Mouse (Mus musculus) retina, embryonic 14.5 days (tissue): ENCODE data around the gene Chst14.

Source experiments
- DNase-seq: peaks from one replicate; pipeline ENCODE4 v3.0.0-alpha.2; 2015; ENCODE audit warnings: low spot score

The Chst14 gene

DNA sequence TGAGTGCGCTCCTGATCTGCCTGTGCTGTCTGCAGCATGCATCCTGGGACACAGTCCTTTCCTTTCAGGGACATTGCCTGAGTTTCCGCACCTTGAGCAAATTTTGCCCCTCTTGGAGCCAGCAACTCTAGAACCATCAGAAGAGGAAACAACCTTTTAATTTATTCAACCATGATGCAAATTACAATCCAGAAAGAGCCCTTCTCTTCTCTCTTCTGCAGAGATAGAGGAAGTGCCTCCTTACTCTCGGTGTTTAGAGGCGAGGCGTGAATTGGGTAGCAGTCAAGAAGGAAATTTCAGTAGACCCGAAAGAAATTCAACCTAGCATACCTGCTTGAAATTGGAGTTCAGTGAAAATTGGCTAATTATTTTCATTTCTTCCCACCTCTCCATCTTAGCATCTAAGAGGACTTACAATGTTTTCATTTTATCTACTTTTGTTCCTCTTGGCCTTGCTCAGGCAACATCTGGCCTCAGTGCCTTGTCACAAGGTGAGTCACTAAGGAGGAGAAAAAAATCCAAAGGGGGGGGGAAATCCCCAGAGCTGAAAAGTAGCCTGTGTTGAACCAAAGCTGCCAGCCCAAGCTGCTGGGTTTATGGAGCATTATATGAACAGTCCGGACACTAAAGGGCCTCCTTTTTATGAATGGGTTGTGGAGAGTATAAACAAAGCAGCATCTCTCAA is 20.7 kb upstream of the Chst14 start:
- no peak for DNase-seq

DNA sequence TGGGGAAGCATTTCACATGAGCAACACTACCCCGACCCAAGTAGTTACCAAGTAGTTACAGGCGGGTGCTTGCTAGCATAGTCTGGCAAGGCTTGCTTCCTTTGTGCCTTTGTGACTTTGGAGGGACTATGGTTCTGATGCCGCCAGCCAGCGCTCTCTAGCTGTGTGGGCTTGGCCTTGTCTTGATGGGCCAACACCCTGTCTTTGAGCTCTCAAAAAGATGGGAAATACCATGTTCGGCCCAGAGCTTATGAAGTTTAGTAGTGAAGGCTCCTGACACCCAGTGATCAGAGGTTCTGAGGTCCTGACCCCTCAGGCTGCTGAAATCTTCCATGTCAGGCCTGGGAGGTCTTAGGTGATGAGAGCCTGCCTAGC is 20.2 kb upstream of the Chst14 start:
- no peak for DNase-seq

GRCm38 (mm10) chr2:118907781-118908180 is 18.5 kb upstream of the Chst14 start:
- DNase-seq, result no peak

DNA sequence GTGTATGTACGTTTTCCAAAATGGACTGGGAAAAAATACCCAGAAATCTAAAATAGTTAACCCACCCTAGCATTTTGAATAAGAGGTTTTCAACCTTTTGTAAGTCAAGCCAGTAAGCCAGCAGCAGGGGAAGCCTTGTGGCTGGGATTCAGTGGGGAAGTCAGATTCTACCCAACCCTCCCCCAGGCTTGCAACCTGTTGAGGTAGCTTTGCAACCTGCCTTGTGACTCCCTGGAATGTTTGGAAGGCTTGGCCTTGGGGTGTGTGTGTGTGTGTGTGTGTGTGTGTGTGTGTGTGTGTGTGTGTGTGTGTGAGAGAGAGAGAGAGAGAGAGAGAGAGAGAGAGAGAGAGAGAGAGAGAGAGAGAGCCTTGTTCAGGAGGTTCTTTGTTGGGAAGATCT is 17.1 kb upstream of the Chst14 start:
- no peak for DNase-seq

DNA sequence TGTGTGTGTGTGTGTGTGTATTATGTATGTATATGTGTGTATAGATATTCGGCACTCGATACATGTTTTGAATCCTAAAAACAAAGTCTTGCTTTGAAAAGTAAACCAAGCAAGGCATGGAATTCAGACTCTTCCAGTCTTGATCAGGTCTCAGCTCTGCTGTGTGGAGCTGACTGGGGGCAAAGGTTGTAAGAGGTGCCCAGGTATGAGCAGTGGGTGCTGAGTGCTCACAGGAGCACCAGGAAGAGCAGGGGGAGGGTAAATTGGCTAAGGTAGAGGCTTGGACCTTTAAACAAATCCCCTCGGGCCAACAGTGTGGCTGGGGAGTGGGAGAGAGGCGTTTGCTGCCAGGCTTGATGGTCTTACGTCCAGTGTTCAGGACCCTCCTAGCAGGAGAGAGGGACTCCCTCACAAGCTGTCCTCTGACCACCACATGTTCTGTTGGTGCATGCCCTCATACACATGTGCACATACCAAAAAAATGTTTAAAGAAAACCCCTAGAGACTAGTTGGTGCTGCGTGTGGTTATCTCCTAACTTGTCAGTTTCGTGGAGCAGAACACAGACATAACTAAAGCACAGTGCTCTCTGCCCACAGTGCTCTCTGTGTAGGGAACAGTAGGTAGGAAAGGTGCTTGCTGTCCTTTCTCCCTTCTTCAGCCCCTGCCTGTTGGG is 15.6 kb upstream of the Chst14 start:
- no peak for DNase-seq

- no peak for DNase-seq
These were observed 13.6 kb upstream of the Chst14 start for GRCm38 (mm10) chr2:118912706-118913105.

GRCm38 (mm10) chr2:118913551-118914276 is 12.6 kb upstream of the Chst14 start:
- no peak for DNase-seq

GRCm38 (mm10) chr2:118914685-118915084 is 11.6 kb upstream of the Chst14 start:
- no peak for DNase-seq

GRCm38 (mm10) chr2:118916436-118916835 is 9.9 kb upstream of the Chst14 start:
- no peak for DNase-seq

DNA sequence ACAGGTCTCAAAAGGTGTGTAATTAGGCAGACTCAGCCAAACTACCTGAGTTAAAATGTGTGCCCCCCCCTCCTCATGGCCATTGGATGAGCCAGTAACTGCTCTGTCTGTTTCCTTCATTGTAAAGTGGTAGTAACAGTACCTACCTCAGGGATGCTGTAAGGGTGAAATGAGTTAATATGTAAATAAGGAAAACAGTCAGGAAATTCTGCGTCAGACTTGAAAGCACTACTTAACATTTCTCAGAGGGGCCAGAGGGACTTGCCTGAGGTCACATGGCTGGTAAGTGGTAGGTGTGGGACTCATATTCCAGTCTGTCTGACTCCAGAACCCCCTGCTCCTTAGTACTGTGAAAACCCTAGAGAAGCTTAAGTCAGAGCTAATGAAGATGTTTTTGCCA is 7.8 kb upstream of the Chst14 start:
- no peak for DNase-seq

GRCm38 (mm10) chr2:118920428-118920827 is 5.9 kb upstream of the Chst14 start:
- no peak for DNase-seq

- DNase-seq, result no peak
These were observed 344 bp upstream of the Chst14 start for GRCm38 (mm10) chr2:118925952-118926351.

DNA sequence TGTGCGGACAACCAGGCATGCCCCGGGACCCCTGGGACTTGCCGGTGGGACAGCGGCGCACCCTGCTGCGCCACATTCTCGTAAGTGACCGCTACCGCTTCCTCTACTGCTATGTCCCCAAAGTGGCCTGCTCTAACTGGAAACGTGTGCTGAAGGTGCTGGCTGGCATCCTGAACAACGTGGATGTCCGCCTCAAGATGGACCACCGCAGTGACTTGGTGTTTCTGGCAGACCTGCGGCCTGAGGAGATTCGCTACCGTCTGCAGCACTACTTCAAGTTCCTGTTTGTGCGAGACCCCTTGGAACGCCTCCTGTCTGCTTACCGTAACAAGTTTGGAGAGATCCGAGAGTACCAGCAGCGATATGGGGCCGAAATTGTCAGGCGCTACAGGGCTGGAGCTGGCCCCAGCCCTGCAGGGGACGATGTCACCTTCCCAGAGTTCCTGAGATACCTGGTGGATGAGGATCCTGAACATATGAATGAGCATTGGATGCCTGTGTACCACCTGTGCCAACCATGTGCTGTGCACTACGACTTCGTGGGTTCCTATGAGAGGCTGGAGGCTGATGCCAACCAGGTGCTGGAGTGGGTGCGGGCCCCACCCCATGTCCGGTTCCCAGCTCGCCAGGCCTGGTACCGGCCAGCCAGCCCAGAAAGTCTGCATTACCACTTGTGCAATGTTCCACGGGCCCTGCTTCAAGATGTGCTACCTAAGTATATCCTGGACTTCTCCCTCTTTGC is 873 bp downstream of the Chst14 start:
- no peak for DNase-seq

GRCm38 (mm10) chr2:118941341-118941740 is 15.0 kb downstream of the Chst14 start:
- no peak for DNase-seq

DNA sequence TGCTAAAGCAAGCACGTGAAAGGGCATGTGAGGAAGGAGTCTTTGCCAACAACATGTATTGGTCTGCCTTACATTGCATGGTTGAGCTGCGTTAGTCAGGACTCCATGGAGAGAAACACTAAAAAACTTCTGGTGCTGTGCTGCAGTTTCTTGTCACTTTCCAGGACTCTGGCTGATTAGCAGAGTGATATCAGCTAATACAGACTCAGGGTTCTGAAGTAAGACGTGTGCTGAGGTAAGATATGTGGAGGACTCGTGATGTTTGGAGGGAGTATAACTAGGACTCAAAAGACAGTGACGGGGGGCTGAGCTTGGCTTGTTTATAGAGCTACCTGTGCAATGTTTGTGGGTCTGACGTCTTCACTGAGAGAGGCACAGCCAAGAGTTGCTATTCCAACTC is 16.9 kb downstream of the Chst14 start:
- DNase-seq, result no peak

- no peak for DNase-seq
These were observed 22.5 kb downstream of the Chst14 start for GRCm38 (mm10) chr2:118948818-118949217.

GRCm38 (mm10) chr2:118949699-118950098 is 23.4 kb downstream of the Chst14 start:
- no peak for DNase-seq

- no peak for DNase-seq
These were observed 30.2 kb downstream of the Chst14 start for GRCm38 (mm10) chr2:118956497-118956896.

- no peak for DNase-seq
These were observed 33.3 kb downstream of the Chst14 start for GRCm38 (mm10) chr2:118959644-118960043.

- DNase-seq, result no peak
These were observed 34.1 kb downstream of the Chst14 start for GRCm38 (mm10) chr2:118960413-118960812.

DNA sequence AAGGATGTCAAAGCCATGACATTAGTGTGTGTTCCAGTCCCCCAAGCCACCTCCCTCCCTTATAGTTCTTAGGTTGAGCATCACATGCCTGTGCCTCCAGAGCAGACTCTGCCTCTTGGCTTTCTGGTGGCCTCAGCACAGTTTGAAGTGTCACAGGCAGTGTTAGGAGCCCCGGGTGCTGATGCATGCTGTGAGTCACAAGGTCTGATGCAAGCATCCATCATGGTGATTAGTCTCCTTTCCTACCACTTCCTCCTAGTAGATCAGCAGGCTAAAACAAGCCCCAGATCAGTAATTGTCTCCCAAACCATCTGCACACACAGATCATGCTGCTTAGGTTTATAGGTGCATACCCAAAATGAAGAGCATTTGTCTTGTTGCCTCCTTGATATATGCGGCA is 35.2 kb downstream of the Chst14 start:
- DNase-seq, result no peak

GRCm38 (mm10) chr2:118963007-118963675 is 36.8 kb downstream of the Chst14 start:
- peak; percentile 29 for DNase-seq
